Mouse (Mus musculus): ENCODE results near the gene Gm9945. TPM values are rescaled to one million over a fixed set of nuclear protein-coding genes. Genes with fewer than 3 reads are reported as not detected.

The Gm9945 gene
- polyA plus RNA-seq, 1 experiment from 2014 or later = not detected

- Histone ChIP-seq H3K4me3 (ENCODE audit: low read depth, low read length) (peak within 1 kb of the TSS; percentile 60), H3K27me3 (replicated peaks; ENCODE audit: control insufficient read depth, insufficient read depth, low read length) (peaks cover 12% of the 10 kb centered on the region; the same call in 1 of the 2 replicates), H3K9me3 (ENCODE audit: control insufficient read depth, low read length) (no peaks in the 10 kb centered on the region), H3K4me1 (ENCODE audit: control insufficient read depth, insufficient read depth, low read length) (peaks cover 4% of the 10 kb centered on the region), H3K4me2 (ENCODE audit: low read depth, low read length) (peak within 1 kb of the TSS; percentile 89), H3K27ac (replicated peaks; ENCODE audit: low read depth, low read length) (no peak within 1 kb of the TSS), H3K36me3 (ENCODE audit: control insufficient read depth, insufficient read depth, low read length) (no peaks in the 10 kb centered on the region), H3K9ac (ENCODE audit: low read depth, low read length) (peak within 1 kb of the TSS; percentile 76)
- WGBS = 7% methylated on average over 18 of the region's 42 CpGs
- ATAC-seq (ENCODE audit: low read depth) (peak; percentile 92), DNase-seq (ENCODE audit: low spot score) (peak; percentile 73)
These were observed 23.2 kb upstream of the Gm9945 start, which contains the start of the genes Gm10447 and Shroom1 for GRCm38 (mm10) chr11:53456474-53457371. TSS of gene Gm10447 (minus strand) at chr11:53457110. TSS of gene Shroom1 (plus strand) at chr11:53457205.

- no peak for DNase-seq (ENCODE audit: low spot score)
- Histone ChIP-seq H3K27ac (replicated peaks; ENCODE audit: low read depth, low read length) (no peak overlapping the region), H3K9me3 (ENCODE audit: control insufficient read depth, low read length) (no peaks in the 10 kb centered on the region), H3K36me3 (ENCODE audit: control insufficient read depth, insufficient read depth, low read length) (no peaks in the 10 kb centered on the region), H3K27me3 (replicated peaks; ENCODE audit: control insufficient read depth, insufficient read depth, low read length) (peaks cover 19% of the 10 kb centered on the region), H3K4me2 (ENCODE audit: low read depth, low read length) (peak overlapping the region; percentile 89), H3K4me3 (ENCODE audit: low read depth, low read length) (peak overlapping the region; percentile 60), H3K4me1 (ENCODE audit: control insufficient read depth, insufficient read depth, low read length) (peaks cover 4% of the 10 kb centered on the region), H3K9ac (ENCODE audit: low read depth, low read length) (peak overlapping the region; percentile 76)
- WGBS = 8% methylated on average over 19 of the region's 29 CpGs
- ATAC-seq (ENCODE audit: low read depth) = peak; percentile 17; the same call in 1 of the 2 replicates
These were observed 22.5 kb upstream of the Gm9945 start for GRCm38 (mm10) chr11:53457372-53457954.

- Histone ChIP-seq H3K4me1 (ENCODE audit: control insufficient read depth, insufficient read depth, low read length) (peaks cover 15% of the 10 kb centered on the region), H3K9me3 (ENCODE audit: control insufficient read depth, low read length) (no peaks in the 10 kb centered on the region), H3K4me2 (ENCODE audit: low read depth, low read length) (no peak overlapping the region), H3K27me3 (replicated peaks; ENCODE audit: control insufficient read depth, insufficient read depth, low read length) (peaks cover 34% of the 10 kb centered on the region), H3K36me3 (ENCODE audit: control insufficient read depth, insufficient read depth, low read length) (no peaks in the 10 kb centered on the region), H3K9ac (ENCODE audit: low read depth, low read length) (no peak overlapping the region), H3K4me3 (ENCODE audit: low read depth, low read length) (no peak overlapping the region), H3K27ac (replicated peaks; ENCODE audit: low read depth, low read length) (no peak overlapping the region)
- DNase-seq (ENCODE audit: low spot score) = no peak
- no peak for ATAC-seq (ENCODE audit: low read depth)
- WGBS = 62% methylated on average over 3 of the region's 3 CpGs
These were observed 21.0 kb upstream of the Gm9945 start for GRCm38 (mm10) chr11:53458996-53459395.

GRCm38 (mm10) chr11:53460192-53460591 lies 19.8 kb upstream of the Gm9945 start:
- Histone ChIP-seq H3K36me3 (ENCODE audit: control insufficient read depth, insufficient read depth, low read length) (0 out of 2 replicates have a peak, but pooled peaks cover 4% of the 10 kb centered on the region), H3K4me3 (ENCODE audit: low read depth, low read length) (no peak overlapping the region), H3K4me1 (ENCODE audit: control insufficient read depth, insufficient read depth, low read length) (peaks cover 16% of the 10 kb centered on the region), H3K4me2 (ENCODE audit: low read depth, low read length) (no peak overlapping the region), H3K27ac (replicated peaks; ENCODE audit: low read depth, low read length) (no peak overlapping the region), H3K9ac (ENCODE audit: low read depth, low read length) (no peak overlapping the region), H3K27me3 (replicated peaks; ENCODE audit: control insufficient read depth, insufficient read depth, low read length) (peaks cover 46% of the 10 kb centered on the region), H3K9me3 (ENCODE audit: control insufficient read depth, low read length) (no peaks in the 10 kb centered on the region)
- WGBS = 85% methylated on average over 3 of the region's 3 CpGs
- ATAC-seq (ENCODE audit: low read depth) (no peak), DNase-seq (ENCODE audit: low spot score) (no peak)

GRCm38 (mm10) chr11:53461727-53462126 lies 18.2 kb upstream of the Gm9945 start:
- peaks cover 19% of the 10 kb centered on the region for H3K4me1 ChIP-seq (ENCODE audit: control insufficient read depth, insufficient read depth, low read length)
- H3K9ac ChIP-seq (ENCODE audit: low read depth, low read length) = no peak overlapping the region
- peak; percentile 16 for DNase-seq (ENCODE audit: low spot score)
- no peak overlapping the region for H3K4me2 ChIP-seq (ENCODE audit: low read depth, low read length)
- no peak overlapping the region for H3K4me3 ChIP-seq (ENCODE audit: low read depth, low read length)
- no peaks in the 10 kb centered on the region for H3K9me3 ChIP-seq (ENCODE audit: control insufficient read depth, low read length)
- no peak overlapping the region for H3K27ac ChIP-seq (replicated peaks; ENCODE audit: low read depth, low read length)
- 0 out of 2 replicates have a peak, but pooled peaks cover 4% of the 10 kb centered on the region for H3K36me3 ChIP-seq (ENCODE audit: control insufficient read depth, insufficient read depth, low read length)
- peaks cover 61% of the 10 kb centered on the region for H3K27me3 ChIP-seq (replicated peaks; ENCODE audit: control insufficient read depth, insufficient read depth, low read length)
- 20% methylated on average over 5 of the region's 5 CpGs for WGBS
- ATAC-seq (ENCODE audit: low read depth) = peak; percentile 35; the same call in 1 of the 2 replicates

- DNase-seq (ENCODE audit: low spot score) = peak; percentile 42
- H3K4me2 ChIP-seq (ENCODE audit: low read depth, low read length) = peak overlapping the region; percentile 80
- H3K27ac ChIP-seq (replicated peaks; ENCODE audit: low read depth, low read length) = no peak overlapping the region
- H3K4me1 ChIP-seq (ENCODE audit: control insufficient read depth, insufficient read depth, low read length) = peaks cover 20% of the 10 kb centered on the region; the same call in 1 of the 2 replicates
- peak overlapping the region; percentile 44 for H3K4me3 ChIP-seq (ENCODE audit: low read depth, low read length)
- peaks cover 63% of the 10 kb centered on the region for H3K27me3 ChIP-seq (replicated peaks; ENCODE audit: control insufficient read depth, insufficient read depth, low read length)
- no peak for ATAC-seq (ENCODE audit: low read depth)
- H3K9ac ChIP-seq (ENCODE audit: low read depth, low read length) = peak overlapping the region; percentile 58
- 12% methylated on average over 30 of the region's 55 CpGs for WGBS
- H3K36me3 ChIP-seq (ENCODE audit: control insufficient read depth, insufficient read depth, low read length) = 0 out of 2 replicates have a peak, but pooled peaks cover 4% of the 10 kb centered on the region
- H3K9me3 ChIP-seq (ENCODE audit: control insufficient read depth, low read length) = no peaks in the 10 kb centered on the region
These were observed 16.2 kb upstream of the Gm9945 start for GRCm38 (mm10) chr11:53463551-53464424.

- ATAC-seq (ENCODE audit: low read depth) (peak; percentile 60), DNase-seq (ENCODE audit: low spot score) (peak; percentile 83)
- Histone ChIP-seq H3K27me3 (replicated peaks; ENCODE audit: control insufficient read depth, insufficient read depth, low read length) (peaks cover 72% of the 10 kb centered on the region), H3K4me3 (ENCODE audit: low read depth, low read length) (peak overlapping the region; percentile 37), H3K27ac (replicated peaks; ENCODE audit: low read depth, low read length) (no peak overlapping the region), H3K9ac (ENCODE audit: low read depth, low read length) (peak overlapping the region; percentile 62), H3K36me3 (ENCODE audit: control insufficient read depth, insufficient read depth, low read length) (0 out of 2 replicates have a peak, but pooled peaks cover 4% of the 10 kb centered on the region), H3K9me3 (ENCODE audit: control insufficient read depth, low read length) (no peaks in the 10 kb centered on the region), H3K4me1 (ENCODE audit: control insufficient read depth, insufficient read depth, low read length) (peaks cover 33% of the 10 kb centered on the region), H3K4me2 (ENCODE audit: low read depth, low read length) (peak overlapping the region; percentile 61)
- 8% methylated on average over 38 of the region's 40 CpGs for WGBS
These were observed 13.6 kb upstream of the Gm9945 start for GRCm38 (mm10) chr11:53466231-53466971.
